Mouse (Mus musculus): Measurements from ENCODE around the gene Prkrip1.
"Not testable (repeated sequence)": the region's sequence is repeated elsewhere in the genome, so short reads cannot be mapped to it uniquely, and the experiment has no call there.

Gene Prkrip1

DNA sequence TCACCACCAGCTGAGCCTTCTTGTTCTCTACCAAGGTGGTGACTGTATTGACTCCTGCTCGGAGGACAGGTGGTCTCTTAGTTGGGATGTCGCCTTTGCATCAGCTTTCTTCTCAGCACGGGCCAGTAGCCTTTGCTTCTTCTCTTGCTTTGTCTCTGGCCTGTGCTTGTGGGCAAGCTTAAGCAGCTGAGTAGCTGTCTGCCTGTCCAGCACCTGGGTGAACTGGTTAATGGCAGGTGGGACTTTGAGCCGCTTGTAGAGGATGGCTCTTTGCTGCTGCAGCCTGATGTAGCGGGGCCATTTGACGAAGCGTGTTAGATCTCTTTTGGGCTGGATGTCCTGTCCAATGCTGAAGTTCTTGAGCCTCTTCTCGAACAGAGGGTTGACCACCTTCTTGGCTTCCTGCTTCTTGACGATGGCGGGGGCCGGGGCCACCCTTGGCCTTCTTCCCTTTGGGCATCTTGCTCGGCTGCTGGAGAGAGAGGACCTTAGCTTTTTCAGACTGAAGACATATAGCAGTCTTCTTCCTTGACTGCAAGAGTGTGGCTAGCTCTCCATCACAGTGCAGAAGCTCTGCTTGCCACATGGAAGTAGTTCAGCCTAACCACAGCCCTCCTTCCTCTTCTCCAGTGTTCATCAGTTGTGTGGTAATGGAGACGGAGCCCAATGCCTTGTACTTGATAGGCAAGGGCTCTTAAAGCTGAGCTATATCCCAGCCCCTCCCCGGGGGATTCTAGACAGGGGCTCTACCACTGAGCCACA is 12.8 kb upstream of the Prkrip1 start:
- DNase-seq (ENCODE audit: low read depth, low spot score) = not testable (repeated sequence)

- no peak for DNase-seq (ENCODE audit: low read depth, low spot score)
These were observed 11.8 kb upstream of the Prkrip1 start for GRCm38 (mm10) chr5:136210549-136210948.

DNA sequence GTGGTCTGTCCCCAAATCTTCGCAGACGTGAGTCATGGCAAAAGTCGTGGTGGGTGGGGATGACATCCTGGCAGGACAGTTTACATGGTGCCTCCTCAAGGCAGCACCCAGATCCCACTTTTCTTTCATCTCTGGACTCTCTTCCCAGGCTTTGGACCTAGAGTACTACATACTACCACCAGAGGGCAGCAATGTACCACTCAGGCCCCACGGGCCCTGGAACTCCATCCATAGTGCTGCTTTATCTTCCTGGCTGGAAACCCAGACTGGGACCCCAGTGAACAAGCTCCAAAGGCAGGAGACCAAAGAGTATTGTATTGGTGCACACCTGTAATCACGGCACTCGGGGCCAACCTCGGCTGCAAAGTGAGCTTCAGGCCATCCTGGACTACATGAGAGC is 3.1 kb upstream of the Prkrip1 start:
- DNase-seq (ENCODE audit: low read depth, low spot score) = peak; percentile 73

DNA sequence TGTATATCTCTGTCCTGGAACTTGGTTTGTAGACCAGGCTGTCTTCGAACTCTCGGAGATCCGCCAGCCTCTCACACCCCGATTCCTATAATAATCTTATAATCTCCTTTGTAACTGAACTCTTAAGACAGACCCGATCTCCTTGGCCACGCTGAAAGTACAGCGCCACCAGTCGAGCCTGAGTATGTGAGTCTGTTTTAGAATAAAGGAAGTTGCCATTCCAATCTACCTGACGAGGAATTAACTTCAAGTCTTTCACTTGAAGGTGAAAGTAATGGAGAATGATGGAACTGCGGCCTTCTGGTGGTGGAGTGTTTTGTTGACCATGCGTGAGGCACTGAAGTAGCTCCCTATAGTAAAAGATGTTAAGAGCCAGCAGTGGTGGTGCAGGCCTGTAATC is 763 bp upstream of the Prkrip1 start:
- peak; percentile 82 for DNase-seq (ENCODE audit: low read depth, low spot score)

DNA sequence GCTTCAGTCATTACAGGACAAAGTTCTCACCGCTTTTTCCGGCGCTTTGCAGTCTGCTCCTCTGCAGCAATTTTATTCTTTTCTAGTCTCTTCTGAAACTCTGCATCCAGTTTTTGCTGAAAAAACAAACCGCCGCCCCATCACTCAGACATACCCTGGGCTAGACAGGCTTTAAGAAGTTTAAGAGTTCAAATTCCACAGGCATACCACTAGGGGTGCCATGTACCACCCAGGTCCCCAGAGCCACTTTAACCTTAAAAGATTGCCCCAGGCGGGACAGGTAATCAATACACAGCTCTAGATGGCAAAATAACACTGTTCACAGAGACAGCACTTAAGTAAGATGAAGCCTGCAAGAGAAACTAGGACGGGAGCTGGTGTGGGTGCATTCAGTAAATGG is 6.9 kb downstream of the Prkrip1 start:
- peak; percentile 45 for DNase-seq (ENCODE audit: low read depth, low spot score)

DNA sequence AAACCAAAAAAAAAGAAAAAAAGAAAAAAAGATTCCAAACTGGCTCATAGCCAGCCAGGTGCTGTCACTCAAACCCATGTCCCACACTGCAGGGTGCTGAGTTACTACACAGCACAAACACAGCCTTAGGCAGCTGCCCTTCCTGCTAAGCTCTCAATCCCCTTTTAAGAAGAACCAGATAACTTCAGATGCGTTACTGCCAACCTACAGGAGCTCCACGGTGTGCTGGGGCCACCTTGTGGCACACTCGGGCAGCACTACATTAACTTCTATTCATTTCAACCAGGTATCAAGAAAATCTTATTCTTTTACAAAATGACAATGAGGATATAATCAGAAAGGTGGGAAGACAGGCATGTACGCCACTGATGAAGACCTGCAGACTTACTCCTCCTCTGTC is 12.0 kb downstream of the Prkrip1 start:
- peak; percentile 69 for DNase-seq (ENCODE audit: low read depth, low spot score)

DNA sequence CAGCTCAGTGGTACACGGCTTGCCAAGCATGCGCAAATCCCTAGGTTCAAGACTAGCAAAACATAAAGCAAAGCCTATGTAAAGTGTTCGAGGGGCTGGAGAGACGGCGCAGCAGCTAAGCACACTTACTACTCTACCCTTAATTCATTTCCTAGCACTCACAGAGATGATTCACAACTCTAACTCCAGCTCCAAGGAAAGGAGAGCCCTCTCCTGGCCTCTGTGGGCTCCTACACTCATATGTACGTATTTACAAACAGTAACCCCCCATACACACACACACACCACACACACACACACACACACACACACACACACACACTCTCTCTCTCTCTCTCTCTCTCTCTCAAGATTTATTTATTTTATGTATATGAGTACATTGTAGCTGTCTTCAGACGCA is 15.0 kb downstream of the Prkrip1 start:
- DNase-seq (ENCODE audit: low read depth, low spot score) = no peak

GRCm38 (mm10) chr5:136182830-136183229 is 15.9 kb downstream of the Prkrip1 start:
- no peak for DNase-seq (ENCODE audit: low read depth, low spot score)

GRCm38 (mm10) chr5:136182049-136182448 is 16.7 kb downstream of the Prkrip1 start:
- DNase-seq (ENCODE audit: low read depth, low spot score) = no peak

- DNase-seq (ENCODE audit: low read depth, low spot score) = no peak
These were observed 17.6 kb downstream of the Prkrip1 start for GRCm38 (mm10) chr5:136181197-136181596.

DNA sequence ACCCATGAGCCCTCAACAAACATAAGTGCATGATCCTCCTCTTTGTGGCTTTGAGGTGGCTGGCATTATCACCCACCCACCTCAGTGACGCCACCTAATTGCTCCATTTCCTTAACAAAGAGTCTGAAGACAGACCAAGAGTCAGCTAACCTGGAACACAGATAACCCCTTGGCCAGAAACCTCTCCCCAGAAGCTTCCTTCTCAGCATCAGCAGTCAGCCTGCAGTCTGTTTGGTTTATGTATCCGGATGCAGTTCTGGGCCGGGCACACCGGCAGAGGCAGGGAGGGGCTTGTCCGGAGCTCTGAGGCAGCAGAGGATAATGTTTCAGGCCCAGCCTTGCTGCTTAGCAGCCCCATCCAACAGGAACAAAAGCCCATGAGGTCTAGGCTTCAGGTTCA is 19.2 kb downstream of the Prkrip1 start:
- DNase-seq (ENCODE audit: low read depth, low spot score) = no peak

GRCm38 (mm10) chr5:136173606-136174463 is 24.9 kb downstream of the Prkrip1 start:
- peak; percentile 48 for DNase-seq (ENCODE audit: low read depth, low spot score)

GRCm38 (mm10) chr5:136172939-136173338 is 25.8 kb downstream of the Prkrip1 start:
- no peak for DNase-seq (ENCODE audit: low read depth, low spot score)

DNA sequence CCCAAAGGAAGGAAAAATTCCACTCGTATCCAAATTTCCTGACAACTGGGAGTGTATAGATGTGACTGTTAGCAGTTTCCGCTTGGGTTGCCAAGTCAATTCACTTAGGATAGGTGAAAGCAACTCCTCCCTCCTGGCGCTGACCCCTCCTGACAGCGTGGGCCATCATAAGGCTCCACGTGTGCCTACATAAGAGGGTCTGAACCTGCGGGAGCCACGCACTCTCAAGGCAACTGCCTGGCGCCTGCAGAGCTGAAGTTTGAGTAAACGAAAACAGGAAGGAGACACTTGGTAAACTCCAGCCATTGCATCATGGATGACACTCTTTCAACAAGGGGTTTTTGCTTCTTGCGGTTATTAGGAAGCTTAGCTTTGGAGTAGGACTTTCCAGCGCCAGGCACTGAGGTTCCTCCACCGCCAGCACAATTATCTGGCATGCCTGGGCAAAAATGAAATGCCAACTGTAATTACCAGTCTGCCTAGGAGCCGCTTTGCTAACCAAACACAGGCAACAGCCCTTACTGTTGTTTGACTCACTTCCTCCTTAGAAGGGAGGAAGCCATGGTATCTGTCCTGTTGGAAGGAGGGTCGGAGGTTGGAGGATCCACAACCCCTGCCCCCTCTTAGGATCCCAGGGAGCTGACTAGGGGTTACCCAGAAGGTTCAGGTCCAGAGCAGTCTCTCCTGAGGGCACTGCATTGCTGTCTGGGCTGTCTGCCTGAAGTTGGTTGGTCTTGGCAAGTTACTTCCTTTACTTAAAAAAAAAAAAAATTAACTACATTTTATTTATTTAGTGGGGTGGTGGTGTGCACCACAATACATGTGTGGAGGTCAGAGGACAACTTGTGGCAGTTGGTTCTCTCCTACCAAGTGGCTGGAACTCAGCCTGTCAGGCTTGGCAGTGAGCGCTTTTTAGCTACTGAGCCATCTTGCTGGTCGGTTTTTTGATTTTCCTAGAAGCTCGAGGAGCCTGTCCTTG is 27.1 kb downstream of the Prkrip1 start:
- peak; percentile 85 for DNase-seq (ENCODE audit: low read depth, low spot score)

DNA sequence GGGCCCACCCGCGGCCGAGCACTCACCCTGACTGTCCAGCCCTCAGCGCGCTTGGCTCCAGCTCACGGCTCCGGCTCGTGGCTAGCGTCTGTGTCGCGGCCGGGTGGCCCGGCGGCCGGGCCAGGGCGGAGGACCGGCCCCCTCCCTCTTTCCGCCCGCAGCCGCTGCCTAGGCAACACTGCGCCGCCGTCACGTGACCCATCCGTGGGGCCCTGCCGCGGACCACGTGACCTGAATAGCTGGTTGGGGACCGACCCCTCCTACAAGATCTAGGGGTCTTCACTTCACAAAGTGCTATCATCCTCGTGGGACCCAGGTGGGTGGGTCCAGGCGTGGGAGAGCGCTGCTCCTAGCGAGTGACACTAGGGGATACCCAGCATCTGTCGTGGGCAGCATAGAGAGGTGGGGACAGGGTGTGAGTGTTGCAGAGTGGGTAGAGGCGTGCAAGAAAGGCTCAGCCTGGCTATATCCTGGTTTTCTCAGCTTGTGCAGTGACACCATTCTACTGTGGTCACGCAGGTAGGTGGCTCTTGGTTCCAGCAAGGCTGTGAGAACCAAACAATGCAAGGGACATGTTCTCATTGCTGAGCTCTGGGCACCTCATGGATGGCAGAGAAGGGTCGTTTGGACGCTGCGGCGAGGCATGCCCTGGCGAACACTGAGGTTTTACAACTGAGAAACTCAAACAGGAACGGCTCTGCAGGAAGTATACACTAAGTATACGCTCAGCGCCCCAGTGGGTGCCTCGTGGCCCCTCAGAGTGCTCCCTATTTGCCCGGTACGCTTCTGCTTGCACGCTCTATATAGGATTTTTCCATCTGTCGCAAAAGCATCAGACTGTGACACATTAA is 28.0 kb downstream of the Prkrip1 start, which contains the start of gene Orai2:
Gene Orai2, minus strand, starts transcription at position 202 of the 851 bp plus-strand sequence.
- DNase-seq (ENCODE audit: low read depth, low spot score) = peak; percentile 93

DNA sequence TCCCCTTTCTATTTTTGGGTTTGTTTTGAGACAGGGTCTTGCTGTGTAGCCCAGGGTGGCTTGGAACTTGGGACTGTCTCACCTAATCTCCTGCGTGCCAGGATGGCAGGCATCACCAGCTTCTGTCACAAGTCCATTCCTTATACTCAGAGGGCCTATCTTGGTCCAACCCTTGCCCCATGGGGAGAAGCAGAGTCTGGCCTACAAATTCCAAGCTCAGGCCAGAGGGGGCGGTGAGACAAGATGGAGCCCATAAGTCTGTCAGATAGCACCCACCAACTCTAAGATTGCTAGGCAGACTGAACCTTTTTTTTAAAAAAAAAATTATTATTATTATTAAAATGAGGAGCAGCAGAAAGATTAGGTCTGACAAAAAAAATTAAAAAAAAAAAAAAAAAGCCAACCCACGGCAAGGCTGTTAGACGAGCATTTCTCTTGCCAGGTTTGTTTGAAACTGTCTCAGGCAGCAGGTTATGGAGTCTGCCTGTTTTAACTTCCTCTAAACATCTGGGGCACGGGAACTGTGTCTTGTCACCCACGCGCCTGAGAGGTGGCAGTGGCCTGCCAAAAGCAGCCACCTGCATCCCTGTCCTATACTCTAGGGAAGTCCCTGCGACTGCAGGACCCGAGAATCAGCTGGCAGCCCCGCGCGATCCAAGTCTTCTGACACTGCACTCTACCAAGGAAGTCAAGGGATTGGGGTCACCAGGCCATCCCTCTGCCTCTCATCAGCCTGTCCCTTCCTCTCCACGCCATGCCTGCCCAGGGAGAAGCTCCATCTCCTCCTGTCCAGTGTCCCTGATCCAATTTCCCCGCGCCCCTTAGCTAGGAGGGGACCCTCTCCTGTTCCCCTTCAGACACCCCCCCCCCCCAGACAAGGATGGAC is 28.9 kb downstream of the Prkrip1 start:
- peak; percentile 81 for DNase-seq (ENCODE audit: low read depth, low spot score)

DNA sequence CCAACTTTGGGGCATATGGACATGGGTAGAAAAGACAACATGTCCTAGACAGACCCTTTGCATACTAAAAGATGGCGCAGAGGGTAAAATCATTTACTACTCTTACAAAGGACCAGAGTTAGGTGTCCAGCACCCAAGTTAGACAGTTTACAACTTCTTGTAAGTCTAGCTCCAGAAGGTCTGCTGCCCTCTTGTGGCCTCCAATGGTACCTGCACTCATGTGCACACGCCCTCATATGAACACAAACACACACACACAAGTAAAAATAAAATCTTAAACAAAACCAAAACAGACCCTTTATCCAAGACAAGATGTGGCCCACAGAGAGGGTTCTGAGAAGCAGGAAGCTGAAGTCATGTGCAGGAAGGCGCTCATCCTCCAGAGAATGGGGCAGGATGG is 30.7 kb downstream of the Prkrip1 start:
- peak; percentile 34 for DNase-seq (ENCODE audit: low read depth, low spot score)

- no peak for DNase-seq (ENCODE audit: low read depth, low spot score)
These were observed 31.5 kb downstream of the Prkrip1 start for GRCm38 (mm10) chr5:136167296-136167695.

DNA sequence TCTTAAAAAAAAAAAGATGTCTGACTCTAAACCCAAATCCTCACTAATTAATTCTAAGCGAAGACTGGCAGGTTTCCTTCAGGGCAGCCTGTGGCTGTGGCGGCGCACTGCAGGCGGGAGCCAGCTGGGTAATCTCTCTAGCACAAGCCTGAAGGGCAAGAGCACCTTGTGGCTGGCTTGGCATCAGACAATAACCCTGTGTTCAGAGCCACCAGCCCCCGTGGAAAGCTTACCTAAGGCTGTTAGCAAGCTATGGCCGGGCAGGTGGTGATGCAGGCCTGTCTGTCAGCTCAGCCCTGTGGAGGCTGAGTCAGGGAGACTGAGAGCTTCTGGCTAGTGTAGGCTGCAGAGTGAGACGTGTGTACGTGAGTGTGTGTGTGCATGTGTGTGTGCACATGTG is 33.5 kb downstream of the Prkrip1 start:
- no peak for DNase-seq (ENCODE audit: low read depth, low spot score)

Measured in A20 (cell line).